Mouse (Mus musculus) brain, embryonic 14.5 days (tissue): Measurements from ENCODE around the gene Chka. TPM values are rescaled to one million over a fixed set of nuclear protein-coding genes. Genes with fewer than 3 reads are reported as not detected.

Experiments
- DNase-seq: peaks from one replicate; pipeline ENCODE4 v3.0.0-alpha.2; 2011; ENCODE audit warnings: low read depth
- CTCF ChIP-seq: fragments of 200-500 bp; IDR thresholded peaks from 2 replicates; pipeline ENCODE4 v1.5.1; 2012; ENCODE audit warnings: inconsistent platforms, mild to moderate bottlenecking, moderate library complexity, borderline replicate concordance; ENCODE audit not compliant: insufficient read depth, insufficient read length; ENCODE audit errors: extremely low read depth
- POLR2A ChIP-seq: fragments of 200-500 bp; IDR thresholded peaks from 2 replicates; pipeline ENCODE4 v1.6.1; 2012; ENCODE audit warnings: mild to moderate bottlenecking, inconsistent platforms, borderline replicate concordance; ENCODE audit not compliant: poor library complexity, insufficient read depth, insufficient read length, severe bottlenecking; ENCODE audit errors: extremely low read depth
- polyA plus RNA-seq: library from polyadenylated mRNA; depleted of rRNA; stranded (reverse); fragments of >200 nt; gene quantifications from 2 replicates; pipeline ENCODE4 v1.2.3, GENCODE M21; 2012

Gene Chka
- polyA plus RNA-seq, 1 experiment: 79.9 TPM

- no peak for TF ChIP-seq POLR2A
- no peak for TF ChIP-seq CTCF
- DNase-seq: peak; percentile 39
Observed at GRCm38 (mm10) chr19:3872373-3872772, 20.8 kb downstream of the Chka start.

- no peak for TF ChIP-seq POLR2A
- TF ChIP-seq CTCF: no peak
- DNase-seq: no peak
Observed at GRCm38 (mm10) chr19:3875045-3875444, 23.5 kb downstream of the Chka start.

- TF ChIP-seq POLR2A: no peak
- no peak for TF ChIP-seq CTCF
- DNase-seq: no peak
Observed at GRCm38 (mm10) chr19:3880054-3880848, 28.7 kb downstream of the Chka start.

GRCm38 (mm10) chr19:3882214-3882613, 30.6 kb downstream of the Chka start:
- TF ChIP-seq CTCF: no peak
- TF ChIP-seq POLR2A: no peak
- DNase-seq: peak; percentile 31

GRCm38 (mm10) chr19:3884325-3884990, 32.9 kb downstream of the Chka start:
- TF ChIP-seq POLR2A (no peak), CTCF (no peak)
- no peak for DNase-seq

- no peak for TF ChIP-seq POLR2A
- TF ChIP-seq CTCF: no peak
- no peak for DNase-seq
Observed at GRCm38 (mm10) chr19:3889096-3889495, 37.5 kb downstream of the Chka start.

GRCm38 (mm10) chr19:3890181-3890580, 38.6 kb downstream of the Chka start:
- TF ChIP-seq CTCF (peak; percentile 39; the same call in 1 of the 2 replicates), POLR2A (no peak)
- DNase-seq: no peak

- TF ChIP-seq CTCF: no peak
- no peak for TF ChIP-seq POLR2A
- no peak for DNase-seq
Observed at GRCm38 (mm10) chr19:3893545-3894116, 42.1 kb downstream of the Chka start.

GRCm38 (mm10) chr19:3894294-3894693, 42.7 kb downstream of the Chka start:
- DNase-seq: no peak
- no peak for TF ChIP-seq CTCF
- TF ChIP-seq POLR2A: no peak

GRCm38 (mm10) chr19:3895171-3895631, 43.6 kb downstream of the Chka start:
- no peak for TF ChIP-seq CTCF
- DNase-seq: peak; percentile 63

GRCm38 (mm10) chr19:3896208-3896607, 44.6 kb downstream of the Chka start:
- TF ChIP-seq CTCF (no peak), POLR2A (no peak)
- no peak for DNase-seq

- TF ChIP-seq POLR2A (no peak), CTCF (no peak)
- no peak for DNase-seq
Observed at GRCm38 (mm10) chr19:3897557-3897956, 46.0 kb downstream of the Chka start.

- TF ChIP-seq POLR2A: no peak
- no peak for TF ChIP-seq CTCF
- DNase-seq: no peak
Observed at GRCm38 (mm10) chr19:3898952-3899351, 47.4 kb downstream of the Chka start.

GRCm38 (mm10) chr19:3899618-3900017, 48.0 kb downstream of the Chka start:
- no peak for DNase-seq
- TF ChIP-seq CTCF (no peak), POLR2A (no peak)

GRCm38 (mm10) chr19:3902966-3903365, 51.4 kb downstream of the Chka start:
- no peak for DNase-seq
- TF ChIP-seq CTCF (no peak), POLR2A (no peak)
